Mouse (Mus musculus): ENCODE results near the gene Myzap.

Gene Myzap

DNA sequence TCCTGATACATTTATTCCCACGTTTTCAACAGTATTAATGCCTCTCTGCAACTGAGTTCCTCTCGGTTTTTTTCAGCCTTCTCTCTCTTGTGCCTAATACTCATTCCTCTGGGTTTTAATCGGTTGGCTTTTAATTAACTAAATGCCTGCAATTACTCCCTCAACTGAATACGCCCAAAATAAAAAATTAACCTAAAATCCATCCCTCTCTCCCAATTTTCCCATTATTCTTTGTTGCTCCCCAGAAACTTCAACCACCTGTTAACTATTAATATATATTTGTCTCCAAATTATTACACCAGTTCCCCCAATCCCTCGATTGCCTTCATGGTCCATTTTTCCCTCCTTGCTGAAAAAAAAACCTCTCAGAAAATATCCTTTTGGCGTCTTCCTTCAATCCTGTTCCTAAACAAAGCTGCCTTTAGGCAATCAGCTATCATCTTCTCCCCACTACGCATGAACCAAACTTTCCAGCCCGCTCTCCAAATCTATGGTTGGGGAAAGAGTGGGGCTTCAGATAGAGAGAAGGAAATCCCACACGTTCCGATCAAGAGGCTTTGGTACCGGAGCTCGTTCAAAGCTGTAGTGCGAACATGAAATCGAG is 107.2 kb downstream of the Myzap start:
- no peak for DNase-seq (ENCODE audit: low spot score in 2 of 2)

DNA sequence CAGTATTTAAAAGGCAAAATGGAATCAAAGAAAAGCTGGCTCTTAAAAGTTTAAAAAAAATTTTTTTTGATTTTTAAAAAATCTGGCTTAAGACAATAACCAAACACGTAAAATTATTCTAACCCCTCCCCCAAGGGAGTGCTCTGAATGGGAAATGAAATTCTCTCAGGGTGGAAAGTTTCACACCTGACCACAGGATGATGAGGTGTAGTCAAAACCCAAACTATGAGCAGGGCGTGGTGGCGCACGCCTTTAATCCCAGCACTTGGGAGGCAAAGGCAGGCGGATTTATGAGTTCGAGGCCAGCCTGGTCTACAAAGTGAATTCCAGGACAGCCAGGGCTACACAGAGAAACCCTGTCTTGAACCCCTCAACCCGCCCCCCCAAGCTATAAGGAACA is 108.3 kb downstream of the Myzap start:
- DNase-seq (ENCODE audit: low spot score in 2 of 2), result peak; percentile 14 to 38

DNA sequence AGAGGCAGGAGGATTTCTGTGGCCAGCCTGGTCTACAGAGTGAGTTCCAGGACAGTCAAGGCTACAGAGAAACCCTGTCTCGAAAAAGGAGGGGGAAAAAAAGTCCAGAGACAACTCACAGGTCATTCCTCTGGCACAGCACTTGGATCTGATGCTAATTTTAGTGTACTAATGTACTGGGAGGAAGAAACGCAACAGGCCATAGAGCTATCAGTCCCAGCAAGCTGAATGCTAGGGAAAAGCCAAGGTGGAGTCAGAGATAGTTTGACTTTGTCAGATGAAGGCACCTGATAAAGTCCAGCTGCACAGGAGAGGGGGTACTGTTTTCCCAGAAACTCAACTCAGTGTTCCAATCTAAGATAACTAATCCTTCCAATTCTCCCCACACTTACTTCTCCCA is 111.9 kb downstream of the Myzap start:
- no peak for DNase-seq (ENCODE audit: low spot score in 2 of 2)

DNA sequence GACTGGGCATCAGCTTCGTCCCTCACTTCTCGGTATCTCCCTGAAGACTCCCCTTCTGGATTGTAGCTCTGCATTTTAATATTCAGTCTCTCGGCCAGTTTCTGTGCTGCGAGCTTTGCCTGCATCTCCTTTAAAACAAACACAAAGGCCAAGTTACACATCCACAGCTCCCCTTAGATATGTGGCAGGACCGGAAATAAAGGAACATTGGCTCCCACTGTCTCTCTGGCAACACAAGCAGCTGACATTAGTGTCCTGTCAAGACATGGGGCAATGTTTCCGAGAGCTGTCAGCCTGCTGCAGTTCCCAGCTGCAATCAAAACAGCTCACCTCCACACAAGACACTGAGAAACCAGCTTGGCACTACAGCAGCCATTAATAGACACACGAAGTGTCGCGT is 112.7 kb downstream of the Myzap start:
- DNase-seq (ENCODE audit: low spot score in 2 of 2), result no peak

DNA sequence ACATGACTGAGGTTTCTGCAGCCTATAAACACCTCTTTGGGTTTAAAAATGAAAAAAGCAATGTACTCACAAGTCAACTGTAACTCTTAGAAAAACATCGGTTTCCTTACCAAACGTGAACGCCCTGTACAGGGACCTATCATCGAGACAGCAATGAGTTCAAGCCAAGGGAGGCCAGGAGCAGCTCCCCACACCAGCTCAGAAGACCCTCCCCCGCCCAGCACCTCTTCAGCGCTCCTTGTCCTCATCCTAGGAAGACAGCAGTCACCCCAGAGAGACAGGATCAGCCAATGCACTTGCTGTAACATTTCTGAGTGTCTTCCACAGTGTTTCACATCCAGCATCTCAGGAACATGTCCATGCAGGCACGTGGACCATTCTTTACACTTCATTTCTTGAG is 113.6 kb downstream of the Myzap start:
- no peak for DNase-seq (ENCODE audit: low spot score in 2 of 2)

DNA sequence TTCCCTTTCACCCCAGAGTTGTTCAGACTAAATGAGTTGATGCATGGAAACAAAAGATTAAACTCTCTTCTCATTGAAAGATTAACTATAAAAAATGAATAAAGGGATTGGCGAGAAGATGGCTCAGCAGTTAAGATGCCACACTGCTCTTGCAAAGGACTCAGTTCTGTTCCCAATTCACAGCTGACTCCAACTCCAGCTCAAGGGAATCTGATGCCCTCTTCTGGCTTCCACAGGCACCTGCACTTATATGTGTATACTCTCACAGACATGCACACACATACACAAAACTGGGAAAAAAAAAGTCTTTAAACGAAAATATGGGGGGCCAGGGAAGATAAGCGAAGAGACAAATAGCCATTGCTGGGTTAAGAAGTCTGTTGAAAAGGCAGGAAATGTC is 115.6 kb downstream of the Myzap start:
- DNase-seq (ENCODE audit: low spot score in 2 of 2), result no peak

DNA sequence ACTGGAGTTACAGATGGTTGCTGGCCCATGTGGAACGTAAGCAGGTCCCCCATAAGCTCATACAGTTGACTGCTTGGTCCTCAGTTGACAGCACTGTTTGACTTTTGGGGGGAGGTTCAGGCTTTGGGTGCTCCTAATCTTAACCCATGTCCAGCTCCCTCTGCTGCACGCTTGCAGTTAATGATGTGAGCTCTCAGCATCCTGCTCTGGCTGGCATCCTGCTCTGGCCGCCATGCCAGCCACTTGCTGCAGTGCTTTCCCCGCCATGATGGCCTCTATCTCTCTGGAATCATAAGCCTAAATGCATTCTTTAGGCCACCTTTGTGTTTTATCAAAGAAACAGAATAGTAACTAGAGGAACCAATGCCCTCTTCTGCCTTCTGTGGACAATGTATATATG is 116.6 kb downstream of the Myzap start:
- DNase-seq (ENCODE audit: low spot score in 2 of 2), result no peak

DNA sequence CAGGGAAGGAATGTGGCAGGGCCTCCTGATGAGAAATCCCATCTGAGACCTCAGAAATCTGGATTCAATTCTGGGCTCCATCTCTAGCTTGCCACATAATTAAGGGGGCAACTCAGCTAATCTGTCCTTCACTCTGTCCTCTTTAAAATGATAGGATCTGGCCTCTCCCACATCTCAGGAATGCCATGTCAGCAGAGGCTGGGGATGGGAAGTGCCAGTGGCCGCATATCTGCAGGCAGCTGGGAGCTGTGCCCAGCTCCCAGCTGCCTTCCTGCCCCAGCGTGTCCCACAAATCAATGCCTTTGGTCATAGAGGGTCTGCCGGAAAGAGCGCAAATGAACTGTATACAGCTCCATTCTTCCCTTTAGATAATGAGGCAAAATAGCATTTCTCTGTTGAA is 124.7 kb downstream of the Myzap start:
- no peak for DNase-seq (ENCODE audit: low spot score in 2 of 2)

DNA sequence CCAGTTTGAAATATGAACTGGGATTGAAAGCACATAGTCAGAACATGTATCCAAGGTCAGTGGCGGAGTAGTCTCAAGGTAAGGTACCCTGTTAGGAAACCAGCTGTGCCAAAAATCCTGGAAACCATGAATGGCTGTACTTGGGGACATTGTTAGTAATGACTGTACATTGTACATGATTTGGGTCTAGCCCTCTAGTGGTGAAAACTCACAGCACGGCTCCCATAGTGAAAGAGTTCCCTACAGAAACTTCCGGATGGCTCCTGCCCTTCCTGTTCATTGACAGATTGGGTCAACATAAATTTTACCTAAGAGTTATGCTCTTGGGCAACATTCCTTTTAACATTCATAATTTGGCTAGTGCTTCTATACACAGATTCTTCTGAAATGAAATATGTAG is 126.0 kb downstream of the Myzap start:
- DNase-seq (ENCODE audit: low spot score in 2 of 2), result no peak

DNA sequence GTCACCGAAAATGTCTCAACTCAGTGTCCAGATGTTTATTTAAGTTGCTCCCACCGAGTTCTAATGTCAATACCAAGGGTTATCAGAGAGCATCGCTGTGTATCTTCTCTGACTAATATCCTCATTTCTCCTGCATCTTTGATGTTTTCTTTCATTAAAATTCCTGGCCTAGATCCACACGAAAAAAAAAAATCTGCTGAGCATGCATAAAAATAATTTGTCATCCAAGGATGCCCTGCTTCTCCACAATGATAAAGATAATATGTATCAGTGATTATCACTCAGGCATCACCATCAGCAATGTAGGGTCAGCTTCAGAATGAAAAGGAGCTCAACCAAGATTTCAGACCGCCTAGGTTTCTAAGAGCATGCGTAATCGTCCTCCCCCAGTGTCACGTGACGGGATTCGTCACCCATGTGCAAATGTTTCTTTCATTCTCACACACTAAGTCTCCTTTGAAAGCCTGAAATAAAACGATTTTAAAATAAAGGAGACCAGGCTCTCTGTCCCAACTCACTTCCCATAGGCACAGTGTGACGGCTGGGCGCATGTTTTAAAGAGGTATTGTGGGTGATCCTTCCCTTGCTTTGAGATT is 129.0 kb downstream of the Myzap start:
- DNase-seq (ENCODE audit: low spot score in 2 of 2), result no peak

DNA sequence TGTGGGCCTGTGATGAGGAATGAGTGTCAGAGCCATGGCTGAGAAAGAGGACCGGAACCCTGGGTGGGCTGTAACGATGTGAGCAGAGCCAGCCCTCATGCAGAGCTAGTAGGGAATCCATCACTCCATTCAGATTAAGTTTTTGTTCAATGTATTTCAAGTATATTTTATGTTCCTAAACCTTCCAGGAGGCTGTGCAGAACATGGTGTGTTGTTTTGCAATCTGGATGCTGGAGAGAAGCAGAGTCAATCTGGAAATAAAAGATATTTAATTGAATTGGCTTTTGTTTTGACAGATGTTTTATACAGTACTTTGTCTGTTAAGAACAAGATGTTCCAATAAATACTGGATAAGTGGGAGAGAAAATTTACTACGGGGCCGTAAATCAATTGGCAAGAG is 135.4 kb downstream of the Myzap start:
- DNase-seq (ENCODE audit: low spot score in 2 of 2), result no peak

Measured in spleen, postnatal 36 days (tissue).